Mouse (Mus musculus) forebrain, embryonic 10.5 days (tissue): ENCODE results near the gene Dnajb11. TPM values are rescaled to one million over a fixed set of nuclear protein-coding genes. Genes with fewer than 3 reads are reported as not detected.
A peak's percentile ranks its signal among the peaks of the same experiment; 100 is the strongest.

Experiments
- DNase-seq: peaks from one replicate; pipeline ENCODE4 v3.0.0-alpha.2; 2017; ENCODE audit warnings: low spot score; ENCODE audit errors: extremely low spot score
- H3K27ac ChIP-seq: fragments of 300-500 bp; sonication (generic); 2 replicates; pipeline ENCODE4 v1.5.1; 2016; ENCODE audit warnings: mild to moderate bottlenecking
- H3K27me3 ChIP-seq: fragments of 300-500 bp; sonication (generic); 2 replicates; pipeline ENCODE4 v1.6.1; 2016; ENCODE audit warnings: mild to moderate bottlenecking; ENCODE audit not compliant: poor library complexity, severe bottlenecking
- H3K36me3 ChIP-seq: fragments of 300-500 bp; sonication (generic); replicated peaks from 2 replicates; pipeline ENCODE4 v1.6.1; 2016; ENCODE audit warnings: mild to moderate bottlenecking, moderate library complexity
- H3K4me1 ChIP-seq: fragments of 300-500 bp; sonication (generic); 2 replicates; pipeline ENCODE4 v1.6.1; 2016
- H3K4me3 ChIP-seq: fragments of 300-500 bp; sonication (generic); 2 replicates; pipeline ENCODE4 v1.5.1; 2016; ENCODE audit warnings: mild to moderate bottlenecking, moderate library complexity
- H3K9me3 ChIP-seq: fragments of 300-500 bp; sonication (generic); 2 replicates; pipeline ENCODE4 v1.6.1; 2016; ENCODE audit warnings: mild to moderate bottlenecking, moderate library complexity
- WGBS: fragments of 180-500 bp; shearing (Covaris S2); methylation state at CpG from one replicate; pipeline ENCODE4 v1.1.7; 2016; 5-methylcytosine and 5-hydroxymethylcytosine counted together
- polyA plus RNA-seq: library from polyadenylated mRNA; unstranded; fragments of >200 nt; fragmentation: Nextera tagmentation; extraction: Ambion mirVana; gene quantifications from 2 replicates; pipeline ENCODE4 v1.2.1, GENCODE M21; 2016

The Dnajb11 gene
- polyA plus RNA-seq, 1 experiment from 2014 or later, result 92.2 TPM

GRCm38 (mm10) chr16:22856773-22857172 lies 872 bp upstream of the Dnajb11 start:
- peaks cover 25% of the 10 kb centered on the region for H3K36me3 ChIP-seq
- peak overlapping the region; percentile 93 for H3K4me3 ChIP-seq
- no peaks in the 10 kb centered on the region for H3K9me3 ChIP-seq
- peaks cover 22% of the 10 kb centered on the region for H3K4me1 ChIP-seq
- 20% methylated on average over 9 of the region's 9 CpGs for WGBS
- H3K27me3 ChIP-seq, result no peaks in the 10 kb centered on the region
- no peak for DNase-seq
- H3K27ac ChIP-seq, result peak overlapping the region; percentile 90

GRCm38 (mm10) chr16:22872397-22872796 lies 14.8 kb downstream of the Dnajb11 start:
- Histone ChIP-seq H3K4me1 (no peaks in the 10 kb centered on the region), H3K36me3 (peaks cover 63% of the 10 kb centered on the region), H3K27ac (no peak overlapping the region), H3K27me3 (no peaks in the 10 kb centered on the region), H3K9me3 (no peaks in the 10 kb centered on the region), H3K4me3 (no peak overlapping the region)
- WGBS, result 92% methylated on average over 8 of the region's 8 CpGs
- DNase-seq, result no peak

GRCm38 (mm10) chr16:22873369-22873768 lies 15.7 kb downstream of the Dnajb11 start:
- Histone ChIP-seq H3K27ac (no peak overlapping the region), H3K4me1 (no peaks in the 10 kb centered on the region), H3K36me3 (peaks cover 54% of the 10 kb centered on the region), H3K4me3 (no peak overlapping the region), H3K9me3 (no peaks in the 10 kb centered on the region), H3K27me3 (no peaks in the 10 kb centered on the region)
- DNase-seq, result no peak
- 80% methylated on average over 4 of the region's 4 CpGs for WGBS

- Histone ChIP-seq H3K36me3 (peaks cover 23% of the 10 kb centered on the region), H3K9me3 (no peaks in the 10 kb centered on the region), H3K27me3 (peaks cover 7% of the 10 kb centered on the region; the same call in 1 of the 2 replicates), H3K4me1 (peaks cover 18% of the 10 kb centered on the region), H3K4me3 (no peak overlapping the region), H3K27ac (no peak overlapping the region)
- DNase-seq, result no peak
- 55% methylated on average over 9 of the region's 9 CpGs for WGBS
These were observed 18.8 kb downstream of the Dnajb11 start for GRCm38 (mm10) chr16:22876218-22877043.

- Histone ChIP-seq H3K27me3 (peaks cover 16% of the 10 kb centered on the region), H3K27ac (no peak overlapping the region), H3K36me3 (peaks cover 9% of the 10 kb centered on the region), H3K4me3 (no peak overlapping the region), H3K9me3 (no peaks in the 10 kb centered on the region), H3K4me1 (peaks cover 25% of the 10 kb centered on the region)
- whole genome bisulfite sequencing, result 85% methylated on average over 11 of the region's 11 CpGs
- no peak for DNase-seq
These were observed 20.2 kb downstream of the Dnajb11 start for GRCm38 (mm10) chr16:22877660-22878390.

- no peak for DNase-seq
- Histone ChIP-seq H3K4me3 (no peak overlapping the region), H3K4me1 (peaks cover 25% of the 10 kb centered on the region), H3K27ac (no peak overlapping the region), H3K36me3 (peaks cover under 1% of the 10 kb centered on the region; the same call in 1 of the 2 replicates), H3K9me3 (no peaks in the 10 kb centered on the region), H3K27me3 (peaks cover 16% of the 10 kb centered on the region)
- WGBS, result 81% methylated on average over 7 of the region's 7 CpGs
These were observed 21.1 kb downstream of the Dnajb11 start for GRCm38 (mm10) chr16:22878716-22879115.

- no peak for DNase-seq
- no peak overlapping the region for H3K27ac ChIP-seq
- H3K36me3 ChIP-seq, result no peaks in the 10 kb centered on the region
- H3K27me3 ChIP-seq, result peaks cover 16% of the 10 kb centered on the region
- peaks cover 25% of the 10 kb centered on the region for H3K4me1 ChIP-seq
- no peaks in the 10 kb centered on the region for H3K9me3 ChIP-seq
- no peak overlapping the region for H3K4me3 ChIP-seq
- WGBS, result 66% methylated on average over 7 of the region's 7 CpGs
These were observed 22.4 kb downstream of the Dnajb11 start for GRCm38 (mm10) chr16:22879945-22880595.

GRCm38 (mm10) chr16:22880900-22881299 lies 23.3 kb downstream of the Dnajb11 start:
- Histone ChIP-seq H3K27me3 (peaks cover 16% of the 10 kb centered on the region), H3K36me3 (no peaks in the 10 kb centered on the region), H3K4me1 (peaks cover 31% of the 10 kb centered on the region), H3K27ac (0 out of 2 replicates have a peak overlapping the region, but pooled peaks have one; percentile 4), H3K9me3 (no peaks in the 10 kb centered on the region), H3K4me3 (no peak overlapping the region)
- DNase-seq, result peak; percentile 43
- under 1% methylated on average over 6 of the region's 6 CpGs for WGBS

- DNase-seq, result no peak
- WGBS, result 69% methylated on average over 4 of the region's 4 CpGs
These were observed 23.8 kb downstream of the Dnajb11 start for GRCm38 (mm10) chr16:22881487-22881886.

GRCm38 (mm10) chr16:22883441-22883840 lies 25.8 kb downstream of the Dnajb11 start:
- Histone ChIP-seq H3K9me3 (no peaks in the 10 kb centered on the region), H3K4me3 (no peak overlapping the region), H3K36me3 (no peaks in the 10 kb centered on the region), H3K27me3 (peaks cover 16% of the 10 kb centered on the region), H3K4me1 (peaks cover 35% of the 10 kb centered on the region), H3K27ac (no peak overlapping the region)
- no peak for DNase-seq
- WGBS, result 85% methylated on average over 5 of the region's 5 CpGs

More at GRCm38 (mm10) chr16:22881487-22881886, 23.8 kb downstream of the Dnajb11 start:
- Histone ChIP-seq H3K9me3 (no peaks in the 10 kb centered on the region), H3K36me3 (no peaks in the 10 kb centered on the region), H3K4me1 (peaks cover 35% of the 10 kb centered on the region), H3K27me3 (peaks cover 16% of the 10 kb centered on the region), H3K27ac (no peak overlapping the region), H3K4me3 (no peak overlapping the region)

GRCm38 (mm10) chr16:22885356-22885755 lies 27.7 kb downstream of the Dnajb11 start:
- Histone ChIP-seq H3K27me3 (peaks cover 9% of the 10 kb centered on the region), H3K27ac (no peak overlapping the region), H3K36me3 (no peaks in the 10 kb centered on the region), H3K4me3 (no peak overlapping the region), H3K9me3 (no peaks in the 10 kb centered on the region), H3K4me1 (peaks cover 34% of the 10 kb centered on the region)
- WGBS, result 60% methylated on average over 4 of the region's 4 CpGs
- no peak for DNase-seq

- no peak for DNase-seq
- no peak overlapping the region for H3K27ac ChIP-seq
- H3K4me1 ChIP-seq, result peaks cover 20% of the 10 kb centered on the region
- peaks cover 6% of the 10 kb centered on the region for H3K27me3 ChIP-seq
- 81% methylated on average over 3 of the region's 3 CpGs for WGBS
- no peaks in the 10 kb centered on the region for H3K9me3 ChIP-seq
- no peaks in the 10 kb centered on the region for H3K36me3 ChIP-seq
- no peak overlapping the region for H3K4me3 ChIP-seq
These were observed 29.1 kb downstream of the Dnajb11 start for GRCm38 (mm10) chr16:22886726-22887125.
